Mouse (Mus musculus) C2C12 (cell line): ENCODE data around the gene Bricd5. TPM values are rescaled to one million over a fixed set of nuclear protein-coding genes. Genes with fewer than 3 reads are reported as not detected.
A peak's percentile ranks its signal among the peaks of the same experiment; 100 is the strongest.

ENCODE experiments used
- H3K27me3 ChIP-seq: one replicate; pipeline ENCODE4 v1.6.1; 2011; ENCODE audit not compliant: control insufficient read depth, insufficient read depth, insufficient read length
- H3K36me3 ChIP-seq: one replicate; pipeline ENCODE4 v1.6.1; 2011; ENCODE audit not compliant: control insufficient read depth, insufficient read depth
- H3K4me3 ChIP-seq: one replicate; pipeline ENCODE4 v1.5.1; 2011; ENCODE audit warnings: mild to moderate bottlenecking, control low read depth; ENCODE audit not compliant: poor library complexity, insufficient read depth, severe bottlenecking
- H3K79me2 ChIP-seq: one replicate; pipeline ENCODE4 v1.6.1; 2011; ENCODE audit not compliant: control insufficient read depth, insufficient read depth
- H3K79me3 ChIP-seq: one replicate; pipeline ENCODE4 v1.6.1; 2011; ENCODE audit warnings: low read depth, control low read depth
- H3ac ChIP-seq: one replicate; pipeline ENCODE3; 2011; ENCODE audit warnings: low read depth; ENCODE audit not compliant: control insufficient read depth, insufficient read length
- CEBPB ChIP-seq: IDR thresholded peaks from one replicate; pipeline ENCODE4 v1.6.1; 2011; ENCODE audit warnings: low read depth, mild to moderate bottlenecking, control low read depth, moderate library complexity
- CTCF ChIP-seq: IDR thresholded peaks from one replicate; pipeline ENCODE4 v1.5.1; 2011; ENCODE audit not compliant: control insufficient read depth, insufficient read depth, insufficient read length
- FOSL1 ChIP-seq: IDR thresholded peaks from one replicate; pipeline ENCODE4 v1.8.0; 2011; ENCODE audit warnings: mild to moderate bottlenecking, low read length; ENCODE audit not compliant: poor library complexity, insufficient read depth, severe bottlenecking
- MAX ChIP-seq: IDR thresholded peaks from one replicate; pipeline ENCODE4 v1.6.1; 2011; ENCODE audit warnings: mild to moderate bottlenecking, control low read depth
- MYOD1 ChIP-seq: IDR thresholded peaks from one replicate; pipeline ENCODE4 v1.6.1; 2011; ENCODE audit warnings: low read depth; ENCODE audit not compliant: control insufficient read depth, insufficient read length
- MYOG ChIP-seq: IDR thresholded peaks from one replicate; pipeline ENCODE4 v1.6.1; 2011; ENCODE audit not compliant: control insufficient read depth, insufficient read length; ENCODE audit errors: extremely low read depth
- USF1 ChIP-seq: IDR thresholded peaks from one replicate; pipeline ENCODE4 v1.6.1; 2011; ENCODE audit warnings: low read depth, mild to moderate bottlenecking, control low read depth, moderate library complexity
- polyA plus RNA-seq: library from polyadenylated mRNA; unstranded; fragments of >200 nt; fragmentation: generic; extraction: Trizol; gene quantifications from one replicate; pipeline ENCODE4 v1.2.1, GENCODE M21; 2012; ENCODE audit warnings: missing spikeins

Gene Bricd5
- polyA plus RNA-seq, 1 experiment, result 0.06 TPM

- Histone ChIP-seq H3K4me3 (no peak overlapping the region), H3K27me3 (no peaks in the 10 kb centered on the region), H3K79me2 (peaks cover 47% of the 10 kb centered on the region), H3K79me3 (peaks cover 8% of the 10 kb centered on the region), H3K36me3 (peaks cover 5% of the 10 kb centered on the region), H3ac (no peak overlapping the region)
- no peak for TF ChIP-seq MYOD1
- no peak for TF ChIP-seq FOSL1
- TF ChIP-seq USF1, result no peak
- no peak for TF ChIP-seq MYOG
- TF ChIP-seq CTCF, result no peak
- no peak for TF ChIP-seq MAX
- no peak for TF ChIP-seq CEBPB
Observed at GRCm38 (mm10) chr17:24429201-24429983, 44.3 kb upstream of the Bricd5 start.

GRCm38 (mm10) chr17:24437016-24437415, 36.7 kb upstream of the Bricd5 start:
- no peaks in the 10 kb centered on the region for H3K79me3 ChIP-seq
- no peak overlapping the region for H3K4me3 ChIP-seq
- TF ChIP-seq MYOG (no peak), CTCF (peak; percentile 0), USF1 (no peak)
- H3K36me3 ChIP-seq, result peaks cover 5% of the 10 kb centered on the region
- no peaks in the 10 kb centered on the region for H3K27me3 ChIP-seq
- H3ac ChIP-seq, result no peak overlapping the region
- no peaks in the 10 kb centered on the region for H3K79me2 ChIP-seq

GRCm38 (mm10) chr17:24440377-24440776, 33.3 kb upstream of the Bricd5 start:
- Histone ChIP-seq H3K4me3 (no peak overlapping the region), H3K36me3 (peaks cover 20% of the 10 kb centered on the region), H3K79me3 (no peaks in the 10 kb centered on the region), H3ac (no peak overlapping the region), H3K79me2 (no peaks in the 10 kb centered on the region), H3K27me3 (no peaks in the 10 kb centered on the region)
- no peak for TF ChIP-seq MYOG
- no peak for TF ChIP-seq MYOD1
- TF ChIP-seq MAX, result no peak
- no peak for TF ChIP-seq CTCF
- no peak for TF ChIP-seq FOSL1
- no peak for TF ChIP-seq CEBPB
- TF ChIP-seq USF1, result no peak

GRCm38 (mm10) chr17:24441148-24441547, 32.5 kb upstream of the Bricd5 start:
- Histone ChIP-seq H3K27me3 (no peaks in the 10 kb centered on the region), H3K79me2 (no peaks in the 10 kb centered on the region), H3K4me3 (no peak overlapping the region), H3K79me3 (no peaks in the 10 kb centered on the region), H3K36me3 (peaks cover 24% of the 10 kb centered on the region), H3ac (no peak overlapping the region)
- no peak for TF ChIP-seq MYOD1
- peak; percentile 2 for TF ChIP-seq CTCF
- no peak for TF ChIP-seq USF1
- TF ChIP-seq MAX, result no peak

GRCm38 (mm10) chr17:24442107-24442506, 31.6 kb upstream of the Bricd5 start:
- Histone ChIP-seq H3K27me3 (no peaks in the 10 kb centered on the region), H3K36me3 (peaks cover 28% of the 10 kb centered on the region), H3K79me3 (no peaks in the 10 kb centered on the region), H3K4me3 (no peak overlapping the region), H3K79me2 (no peaks in the 10 kb centered on the region), H3ac (no peak overlapping the region)
- TF ChIP-seq USF1, result no peak
- no peak for TF ChIP-seq MAX
- no peak for TF ChIP-seq CTCF
- TF ChIP-seq CEBPB, result no peak
- no peak for TF ChIP-seq FOSL1
- no peak for TF ChIP-seq MYOD1
- no peak for TF ChIP-seq MYOG

GRCm38 (mm10) chr17:24442632-24443155, 31.0 kb upstream of the Bricd5 start, which contains the start of gene Dnase1l2:
Gene Dnase1l2 (minus strand): TSS chr17:24443105.
- no peaks in the 10 kb centered on the region for H3K79me3 ChIP-seq
- TF ChIP-seq CTCF (no peak), FOSL1 (no peak), USF1 (no peak), CEBPB (no peak), MAX (no peak), MYOG (no peak), MYOD1 (no peak)
- H3K27me3 ChIP-seq, result no peaks in the 10 kb centered on the region
- H3K36me3 ChIP-seq, result peaks cover 32% of the 10 kb centered on the region
- no peak within 1 kb of the TSS for H3ac ChIP-seq
- no peaks in the 10 kb centered on the region for H3K79me2 ChIP-seq
- no peak within 1 kb of the TSS for H3K4me3 ChIP-seq
